16 mouse cellular contexts compared by ENCODE assay signal in genomic region chr1:62748361-62748760, GRCm38 (mm10).
"Had no signal": no experiment of that assay in that cellular context is flagged by ENCODE, and none has a peak within 500 bp of the region (broad histone marks: within the 10 kb centered on the region; RNA-seq: fewer than 3 reads in every experiment).

No protein-coding gene starts in this region.

- DNase-seq: lung, adult 18-20 months; lung, postnatal 10 days; lung, postnatal 36 days; thymus, adult 18-20 months; thymus, postnatal 36 days had no signal

- H3K4me1 ChIP-seq: liver, embryonic 12.5 days; liver, embryonic 15.5 days had no signal

- H3K27ac ChIP-seq: kidney, postnatal 0 days; left cerebral cortex, adult 2 months; liver, embryonic 12.5 days; liver, embryonic 15.5 days; lung, embryonic 15.5 days; midbrain, embryonic 10.5 days; midbrain, embryonic 13.5 days; neural tube, embryonic 13.5 days had no signal

- H3K4me3 ChIP-seq: layer of hippocampus, adult 2 months; left cerebral cortex, adult 2 months; liver, embryonic 12.5 days; liver, embryonic 15.5 days; lung, embryonic 15.5 days; megakaryocyte, embryonic 14.5 days; midbrain, embryonic 10.5 days; midbrain, embryonic 13.5 days; myocyte; neural tube, embryonic 13.5 days had no signal
